Mouse (Mus musculus) cerebellum, adult 2 months (tissue): Measurements from ENCODE around the gene Pou5f1.

Experiments
- CTCF ChIP-seq: fragments of 200-500 bp; IDR thresholded peaks from 2 replicates; pipeline ENCODE4 v1.5.1; 2011; ENCODE audit warnings: low read depth, mild to moderate bottlenecking, control low read depth, low read length, moderate library complexity, borderline replicate concordance; ENCODE audit not compliant: insufficient read depth
- POLR2A ChIP-seq: fragments of 200-500 bp; IDR thresholded peaks from 2 replicates; pipeline ENCODE4 v1.6.1; 2011; ENCODE audit warnings: low read length, control low read depth, borderline replicate concordance; ENCODE audit not compliant: insufficient read depth

DNA sequence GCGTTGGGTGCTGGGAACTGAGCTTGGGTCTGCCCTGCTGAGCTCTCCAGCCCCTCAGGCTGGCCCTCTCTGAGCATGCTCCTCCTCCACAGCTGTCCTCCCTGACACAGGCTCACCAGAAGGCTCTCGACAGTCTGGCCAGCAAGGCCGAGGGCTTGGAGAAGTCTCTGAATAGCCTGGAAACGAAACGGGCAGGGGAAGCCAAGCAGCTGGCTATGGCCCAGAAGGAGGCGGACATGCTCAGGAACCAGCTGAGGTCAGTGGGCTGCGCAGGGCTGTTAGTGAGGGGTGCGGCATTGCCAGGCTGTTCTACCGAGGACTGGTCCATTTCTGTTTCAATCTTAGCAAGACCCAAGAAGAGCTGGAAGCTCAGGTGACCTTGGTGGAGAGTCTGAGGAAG lies 18.5 kb downstream of the Pou5f1 start:
- TF ChIP-seq CTCF (no peak), POLR2A (no peak)
